Mouse (Mus musculus) frontal cortex, adult (tissue): ENCODE results near the gene Spata25.
"Not testable (repeated sequence)": the region's sequence is repeated elsewhere in the genome, so short reads cannot be mapped to it uniquely, and the experiment has no call there.

Source experiments
- ATAC-seq: cut with Nextera tagmentation; 2 replicates; pipeline ENCODE4 v1.9.2; 2017; ENCODE audit warnings: mild to moderate bottlenecking, moderate library complexity, mixed read lengths; ENCODE audit not compliant: low TSS enrichment

Gene Spata25

GRCm38 (mm10) chr2:164855572-164855971 is 27.2 kb upstream of the Spata25 start:
- ATAC-seq = not testable (repeated sequence)

GRCm38 (mm10) chr2:164850061-164850460 is 21.7 kb upstream of the Spata25 start:
- peak; percentile 74; the same call in 1 of the 2 replicates for ATAC-seq

GRCm38 (mm10) chr2:164845782-164846181 is 17.4 kb upstream of the Spata25 start:
- no peak for ATAC-seq

GRCm38 (mm10) chr2:164835164-164835563 is 6.8 kb upstream of the Spata25 start:
- ATAC-seq = no peak

GRCm38 (mm10) chr2:164834531-164834930 is 6.2 kb upstream of the Spata25 start:
- peak; percentile 48; the same call in 1 of the 2 replicates for ATAC-seq

- ATAC-seq = peak; percentile 42
Measured at GRCm38 (mm10) chr2:164833314-164833959, 5.1 kb upstream of the Spata25 start, which contains the start of gene Neurl2. Neurl2 (minus strand) TSS chr2:164833456.

- peak; percentile 78 for ATAC-seq
Measured at GRCm38 (mm10) chr2:164832748-164833301, 4.5 kb upstream of the Spata25 start, which contains the start of gene Ctsa. Ctsa (plus strand) TSS chr2:164832873.

- ATAC-seq = no peak
Measured at GRCm38 (mm10) chr2:164832032-164832747, 3.9 kb upstream of the Spata25 start.

GRCm38 (mm10) chr2:164831029-164831428 is 2.7 kb upstream of the Spata25 start:
- no peak for ATAC-seq

GRCm38 (mm10) chr2:164829090-164829489 is 753 bp upstream of the Spata25 start:
- no peak for ATAC-seq

GRCm38 (mm10) chr2:164827146-164827850 is 1.0 kb downstream of the Spata25 start:
- no peak for ATAC-seq

GRCm38 (mm10) chr2:164825521-164825920 is 2.8 kb downstream of the Spata25 start:
- ATAC-seq = no peak

GRCm38 (mm10) chr2:164823969-164824368 is 4.4 kb downstream of the Spata25 start:
- ATAC-seq = no peak

GRCm38 (mm10) chr2:164823181-164823585 is 5.2 kb downstream of the Spata25 start:
- ATAC-seq = peak; percentile 58

GRCm38 (mm10) chr2:164822636-164823165 is 5.6 kb downstream of the Spata25 start, which contains the start of gene Zswim1:
Zswim1 (plus strand) TSS chr2:164822686.
- ATAC-seq = peak; percentile 95

GRCm38 (mm10) chr2:164821060-164821459 is 7.3 kb downstream of the Spata25 start:
- ATAC-seq = 0 out of 2 replicates have a peak, but pooled peaks have one; percentile 14

GRCm38 (mm10) chr2:164817703-164818102 is 10.6 kb downstream of the Spata25 start:
- ATAC-seq = no peak

- no peak for ATAC-seq
Measured at GRCm38 (mm10) chr2:164817206-164817605, 11.1 kb downstream of the Spata25 start.

GRCm38 (mm10) chr2:164815821-164816220 is 12.5 kb downstream of the Spata25 start:
- ATAC-seq = no peak

GRCm38 (mm10) chr2:164815348-164815747 is 13.0 kb downstream of the Spata25 start:
- no peak for ATAC-seq

- no peak for ATAC-seq
Measured at GRCm38 (mm10) chr2:164813557-164813956, 14.8 kb downstream of the Spata25 start.

- no peak for ATAC-seq
Measured at GRCm38 (mm10) chr2:164806614-164807013, 21.7 kb downstream of the Spata25 start.
